Mouse (Mus musculus): ENCODE measurements around the gene Caly. TPM values are rescaled to one million over a fixed set of nuclear protein-coding genes. Genes with fewer than 3 reads are reported as not detected.

Caly gene
- total RNA-seq, 2 experiments from 2014 or later: 0.33 TPM; not detected in 1

DNA sequence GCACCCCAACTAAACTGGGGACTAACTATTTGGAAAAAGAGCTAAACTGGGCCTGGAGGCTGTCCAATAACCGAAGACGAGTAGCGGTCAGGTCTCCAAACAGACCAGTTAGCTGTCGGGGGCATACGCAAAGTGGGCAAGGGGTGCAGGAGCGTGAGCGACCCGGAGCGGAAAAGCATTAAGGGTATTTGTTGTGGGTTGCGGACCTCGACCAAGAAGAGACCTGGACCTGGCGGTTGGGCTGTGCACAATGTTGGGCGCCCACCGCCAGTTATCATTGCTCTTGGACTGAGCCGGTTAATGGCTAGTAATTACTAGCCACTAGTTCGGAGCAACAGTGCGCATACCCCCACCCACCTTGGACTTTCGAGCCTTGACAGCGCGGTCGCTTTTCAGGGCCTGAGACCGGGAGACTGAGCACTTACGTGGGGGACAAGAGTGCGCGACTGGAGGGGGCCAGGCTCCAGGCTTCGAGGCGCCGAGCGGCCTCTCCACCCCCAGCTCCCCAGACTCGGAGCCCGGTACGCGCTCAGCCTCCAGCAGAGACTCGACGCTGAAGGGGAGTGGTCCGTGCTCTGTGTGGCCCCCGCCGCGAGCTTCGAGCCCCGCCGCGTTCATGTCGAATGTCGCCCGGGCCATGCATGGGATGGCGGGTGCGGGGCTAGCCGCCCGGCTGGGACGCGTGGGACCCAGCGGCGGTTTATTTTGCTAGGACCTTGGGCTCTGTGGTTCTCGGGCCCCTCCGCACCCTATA is 33.8 kb downstream of the Caly start, which contains the start of gene Msx3:
Msx3 (minus strand) TSS at position 729 of the 754 bp plus-strand sequence.
- intact Hi-C loops (cut with DNase I): no loop called here
- no peak for DNase-seq

DNA sequence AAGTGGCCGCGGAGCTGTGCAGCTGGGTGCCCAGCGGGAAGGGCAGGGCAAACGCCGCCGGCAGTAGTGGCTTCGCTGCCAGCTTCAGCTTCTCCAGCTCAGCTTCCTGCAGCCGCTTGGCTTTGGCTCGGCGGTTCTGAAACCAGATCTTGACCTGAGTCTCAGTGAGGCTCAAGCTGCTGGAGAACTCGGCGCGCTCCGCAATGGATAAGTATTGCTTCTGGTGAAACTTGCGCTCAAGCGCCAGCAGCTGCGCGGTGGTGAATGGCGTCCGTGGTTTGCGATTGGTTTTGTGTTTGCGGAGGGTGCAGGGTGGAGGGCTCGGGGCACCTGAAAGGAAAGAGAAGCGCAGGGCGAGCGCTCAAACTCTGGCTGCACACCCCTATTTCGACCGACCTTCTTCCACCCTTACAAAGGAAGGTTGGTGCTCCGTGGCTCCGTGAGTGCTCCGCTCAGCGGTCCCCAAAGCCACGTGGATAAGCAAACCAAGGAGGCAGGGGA is 34.5 kb downstream of the Caly start:
- no peak for DNase-seq
- intact Hi-C loops (cut with DNase I): no loop called here

DNA sequence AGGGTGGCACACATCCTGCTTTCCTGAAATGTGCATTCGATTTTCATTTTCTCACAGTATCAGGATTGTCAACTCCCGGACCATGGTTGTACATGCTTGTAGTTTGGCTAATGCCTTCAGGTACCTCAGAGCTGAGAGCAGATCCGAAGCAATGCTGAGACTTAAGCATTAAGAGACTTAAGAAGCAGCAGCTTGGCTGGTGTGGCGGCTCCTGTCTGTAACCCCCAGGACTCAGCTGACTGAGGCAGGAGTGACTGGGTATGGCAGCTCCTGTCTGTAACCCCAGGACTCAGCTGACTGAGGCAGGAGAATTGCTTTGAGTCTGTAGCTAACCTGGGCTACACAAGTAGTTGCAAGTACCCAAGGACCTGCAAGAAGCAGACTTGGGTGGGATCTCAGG is 36.8 kb downstream of the Caly start:
- DNase-seq: no peak
- intact Hi-C loops (cut with DNase I): no loop called here

DNA sequence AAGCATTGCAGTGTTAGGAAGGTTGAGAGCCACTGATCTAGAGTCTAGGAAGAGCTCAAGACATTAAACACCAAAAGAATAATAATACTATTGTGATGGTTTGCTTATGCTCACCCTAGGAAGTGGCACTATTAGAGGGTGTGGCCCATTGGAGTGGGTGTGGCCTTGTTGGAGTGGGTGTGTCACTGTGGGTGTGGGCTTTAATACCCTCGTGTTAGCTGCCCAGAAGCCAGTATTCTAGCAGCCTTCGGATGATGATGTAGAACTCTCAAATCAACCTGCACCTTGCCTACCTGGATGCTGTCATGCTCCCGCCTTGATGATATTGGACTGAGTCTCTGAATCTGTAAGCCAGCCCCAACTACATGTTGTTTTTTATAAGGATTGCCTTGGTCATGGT is 39.6 kb downstream of the Caly start:
- intact Hi-C loops (cut with DNase I): no loop called here
- DNase-seq: no peak

DNA sequence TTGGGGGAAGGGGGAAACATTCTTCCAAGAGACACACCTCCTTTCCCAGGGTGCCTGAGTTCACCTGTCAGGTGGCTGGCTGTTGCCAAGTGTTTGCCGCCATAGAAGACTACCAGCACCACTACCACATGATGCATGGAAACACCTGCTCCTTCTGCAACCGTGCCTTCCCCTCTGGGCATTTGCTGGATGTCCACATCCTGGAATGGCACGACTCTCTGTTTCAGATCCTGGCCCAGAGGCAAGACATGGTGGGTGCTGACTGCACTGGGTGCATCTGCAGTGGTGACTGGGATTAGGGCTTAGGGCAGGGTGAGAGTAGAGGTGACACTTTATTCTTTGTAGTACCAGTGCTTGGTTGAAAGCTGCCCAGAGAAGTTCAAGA is 45.2 kb downstream of the Caly start:
- intact Hi-C loops (cut with DNase I): no loop called here
- no peak for DNase-seq

DNA sequence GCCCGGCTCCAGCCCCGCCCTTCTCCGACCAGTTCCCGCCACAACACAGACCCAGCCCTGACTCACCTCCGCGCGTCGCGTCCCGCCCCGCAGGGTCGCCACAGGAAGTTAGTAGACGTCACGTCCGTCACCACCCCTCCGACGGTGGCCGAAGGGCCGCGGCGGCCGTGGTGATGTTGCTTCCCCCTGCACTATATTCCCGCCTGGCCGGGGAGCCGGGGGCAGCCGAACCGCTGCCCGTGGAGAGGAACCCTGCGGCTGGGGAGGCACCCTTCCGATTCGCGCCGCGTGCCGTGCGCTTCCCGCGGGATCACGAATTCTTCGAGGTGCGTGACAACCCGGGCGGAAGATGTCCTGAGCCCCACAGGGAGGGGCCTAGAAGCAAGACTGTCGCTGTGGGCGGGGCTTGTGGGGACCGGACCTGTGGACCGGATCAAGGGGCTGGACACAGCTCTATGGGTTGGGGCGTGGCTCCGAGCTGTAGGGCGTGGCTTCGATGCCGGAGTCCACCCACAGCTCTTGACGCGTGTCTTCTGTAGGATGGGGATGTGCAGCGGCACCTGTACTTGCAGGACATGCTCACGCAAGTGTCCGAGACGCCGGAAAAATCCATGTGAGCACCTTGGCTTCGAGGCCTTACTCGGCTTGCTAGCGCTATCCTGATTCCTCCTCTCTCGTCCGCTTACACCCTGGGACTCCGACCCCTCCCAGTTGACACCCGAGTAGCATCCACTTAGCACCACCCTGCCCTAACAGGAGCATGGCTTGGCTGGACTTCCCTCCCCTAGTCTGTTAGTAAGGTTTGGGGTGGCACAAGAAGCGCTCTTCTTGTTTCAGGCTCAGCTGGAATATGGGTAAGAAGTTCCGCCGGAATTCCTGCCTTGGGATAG is 45.8 kb downstream of the Caly start, which contains the start of the genes Zfp511 and Tubgcp2:
Zfp511 (plus strand) TSS at position 111 of the 890 bp plus-strand sequence.
Tubgcp2 (minus strand) TSS at position 389 of the 890 bp plus-strand sequence.
- intact Hi-C loops (cut with DNase I): no loop called here
- peak; percentile 95 for DNase-seq

DNA sequence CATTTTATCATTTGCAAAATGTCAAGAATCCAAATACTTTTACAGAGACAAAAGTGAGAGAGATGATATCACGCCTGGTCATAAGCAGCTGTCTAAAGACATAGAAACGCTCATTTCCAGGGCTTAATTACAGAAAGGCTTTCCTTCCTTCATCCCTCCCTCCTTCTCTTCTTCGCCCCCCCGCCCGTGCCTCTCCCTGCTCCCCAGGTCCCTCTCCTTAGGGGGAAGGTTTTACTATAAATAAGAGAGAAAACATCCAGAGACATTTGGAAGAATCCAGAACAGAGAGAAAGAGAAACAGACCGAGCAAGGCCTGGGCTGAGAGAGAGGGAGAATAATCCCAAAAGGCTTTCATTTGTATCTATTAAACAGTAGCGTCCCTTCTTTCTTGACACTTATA is 46.9 kb downstream of the Caly start:
- DNase-seq: no peak
- intact Hi-C loops (cut with DNase I): no loop called here

DNA sequence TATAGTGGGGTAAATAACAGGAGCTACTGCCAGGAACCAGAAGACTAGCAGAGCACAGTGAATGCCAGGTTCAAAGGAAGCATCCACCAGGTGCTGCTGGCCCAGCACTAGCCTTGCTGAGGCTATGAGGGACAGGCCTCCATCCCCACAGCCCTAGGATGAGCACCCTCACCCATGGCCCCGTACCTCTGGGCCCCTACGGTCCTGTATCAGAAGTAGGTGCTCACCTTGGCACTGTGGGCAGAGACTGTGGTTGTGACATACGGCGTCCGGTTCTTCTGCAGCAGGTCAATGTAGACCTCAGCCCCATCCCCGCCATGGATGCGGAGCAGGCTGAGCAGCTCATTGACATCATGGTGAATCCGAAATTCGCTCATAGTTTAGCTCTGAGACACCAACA is 49.0 kb downstream of the Caly start:
- intact Hi-C loops (cut with DNase I): no loop called here
- DNase-seq: no peak

DNA sequence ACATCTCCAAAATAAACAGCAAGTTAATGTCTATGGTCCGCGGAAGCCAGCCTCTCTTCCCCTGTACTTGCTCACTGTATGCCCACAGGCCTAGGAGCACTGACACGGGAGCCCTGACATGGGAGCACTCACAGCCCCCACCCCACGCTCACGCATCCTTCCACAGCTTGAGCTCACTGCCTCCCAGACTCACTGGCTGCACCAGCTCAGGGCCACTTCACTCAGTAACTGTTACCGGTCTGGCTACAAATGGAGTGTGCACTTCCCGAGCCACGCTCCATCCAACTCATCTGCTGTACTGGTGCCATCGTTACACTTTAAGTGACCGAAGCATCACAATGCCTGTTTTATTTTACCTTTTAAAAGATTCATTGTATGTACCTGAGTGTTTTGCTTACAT is 50.0 kb downstream of the Caly start:
- DNase-seq: no peak
- intact Hi-C loops (cut with DNase I): no loop called here

DNA sequence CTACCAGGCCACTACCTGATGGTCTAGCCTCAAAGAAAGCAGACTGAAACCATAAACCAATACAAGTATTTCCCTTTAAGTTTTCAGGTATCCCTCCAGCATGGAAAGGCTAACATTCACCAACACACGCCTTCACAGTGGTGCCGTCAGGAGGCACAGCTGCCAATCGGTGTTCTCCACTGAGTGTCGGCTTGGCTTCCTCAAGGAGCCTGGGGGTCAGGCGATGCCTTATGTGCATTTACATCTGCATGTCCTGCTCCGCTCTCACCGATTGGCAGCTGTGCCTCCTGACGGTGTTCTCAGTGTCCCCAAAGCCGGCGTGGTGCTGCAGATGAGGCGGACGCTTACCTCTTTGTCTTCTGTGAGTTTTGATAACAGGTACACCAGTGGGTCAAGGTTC is 50.6 kb downstream of the Caly start:
- DNase-seq: no peak
- intact Hi-C loops (cut with DNase I): no loop called here

Other genes starting within 250 kb of the Caly start
- gene Adgra1, start 248.4 kb downstream of the Caly start, total RNA-seq (2021): under 1 TPM in 1 of 2 experiments, not detected in 1; 0.07 TPM
- gene Kndc1, start 187.9 kb downstream of the Caly start, total RNA-seq (2021): not detected
- not detected for gene Utf1, start 138.8 kb downstream of the Caly start, total RNA-seq (2021)
- not detected for gene 6430531B16Rik, start 103.8 kb downstream of the Caly start, total RNA-seq (2021)
- under 1 TPM; 0.74 to 0.89 TPM for gene Adam8, start 90.0 kb downstream of the Caly start, total RNA-seq (2021)
- gene Zfp511, start 46.2 kb downstream of the Caly start, total RNA-seq (2021): 1 to 10 TPM; 7.7 to 8.2 TPM
- 10 to 100 TPM; 16.8 to 19.2 TPM for gene Tubgcp2, start 45.9 kb downstream of the Caly start, total RNA-seq (2021)
- not detected for gene Msx3, start 33.5 kb downstream of the Caly start, total RNA-seq (2021)
- gene Prap1, start 10.8 kb upstream of the Caly start, total RNA-seq (2021): not detected
- 10 to 100 TPM; 38.9 to 42.5 TPM for gene Fuom, start 19.9 kb upstream of the Caly start, total RNA-seq (2021)
- gene Paox, start 33.3 kb upstream of the Caly start, total RNA-seq (2021): 1 to 10 TPM; 3.1 to 3.7 TPM
- 100 to 1,000 TPM; 105 to 146 TPM for gene Echs1, start 33.9 kb upstream of the Caly start, total RNA-seq (2021)
- gene Mtg1, start 55.0 kb upstream of the Caly start, total RNA-seq (2021): 10 to 100 TPM; 24.4 to 25.2 TPM
- under 1 TPM in 1 of 2 experiments, not detected in 1; 0.27 TPM for gene Sprn, start 72.3 kb upstream of the Caly start, total RNA-seq (2021)
- not detected for gene Olfr522, start 82.2 kb upstream of the Caly start, total RNA-seq (2021)
- gene Olfr523, start 90.7 kb upstream of the Caly start, total RNA-seq (2021): not detected
- gene Olfr524, start 123.4 kb upstream of the Caly start, total RNA-seq (2021): not detected
- gene Cd163l1, start 135.7 kb upstream of the Caly start, total RNA-seq (2021): not detected
- gene 5830411N06Rik, start 164.7 kb upstream of the Caly start, total RNA-seq (2021): not detected
- not detected for gene Olfr525, start 238.3 kb upstream of the Caly start, total RNA-seq (2021)

Data from gastrocnemius, postnatal 36 days (tissue).